Mouse (Mus musculus) hindbrain, embryonic 10.5 days (tissue): Measurements from ENCODE around the gene Chrdl1. TPM values are rescaled to one million over a fixed set of nuclear protein-coding genes. Genes with fewer than 3 reads are reported as not detected.

Source experiments
- DNase-seq: peaks from one replicate; pipeline ENCODE4 v3.0.0-alpha.2; 2017; ENCODE audit warnings: low spot score
- H3K27ac ChIP-seq: fragments of 300-500 bp; sonication (generic); 2 replicates; pipeline ENCODE4 v1.5.1; 2016; ENCODE audit warnings: mild to moderate bottlenecking, moderate library complexity
- H3K27me3 ChIP-seq: fragments of 300-500 bp; sonication (generic); 2 replicates; pipeline ENCODE4 v1.6.1; 2016; ENCODE audit warnings: mild to moderate bottlenecking; ENCODE audit not compliant: poor library complexity, insufficient read depth, severe bottlenecking
- H3K36me3 ChIP-seq: fragments of 300-500 bp; sonication (generic); 2 replicates; pipeline ENCODE4 v1.6.1; 2016; ENCODE audit warnings: mild to moderate bottlenecking, moderate library complexity
- H3K4me1 ChIP-seq: fragments of 300-500 bp; sonication (generic); replicated peaks from 2 replicates; pipeline ENCODE4 v1.6.1; 2016; ENCODE audit warnings: mild to moderate bottlenecking
- H3K4me3 ChIP-seq: fragments of 300-500 bp; sonication (generic); 2 replicates; pipeline ENCODE4 v1.5.1; 2016; ENCODE audit warnings: mild to moderate bottlenecking, moderate library complexity
- H3K9me3 ChIP-seq: fragments of 300-500 bp; sonication (generic); 2 replicates; pipeline ENCODE4 v1.6.1; 2016; ENCODE audit warnings: mild to moderate bottlenecking, moderate library complexity
- WGBS: fragments of 180-500 bp; shearing (Covaris S2); methylation state at CpG from one replicate; pipeline ENCODE4 v1.1.7; 2016; 5-methylcytosine and 5-hydroxymethylcytosine counted together
- polyA plus RNA-seq: library from polyadenylated mRNA; unstranded; fragments of >200 nt; fragmentation: Nextera tagmentation; extraction: Ambion mirVana; gene quantifications from 2 replicates; pipeline ENCODE4 v1.2.1, GENCODE M21; 2016

Chrdl1 gene
- polyA plus RNA-seq = 4.6 and 5.2 TPM in 2 replicates

GRCm38 (mm10) chrX:143393791-143394369 is at the start of gene Chrdl1:
Chrdl1 (minus strand) TSS chrX:143394262.
- peak within 1 kb of the TSS; percentile 55 for H3K4me3 ChIP-seq
- H3K36me3 ChIP-seq = no peaks in the 10 kb centered on the region
- DNase-seq = peak; percentile 17
- H3K27ac ChIP-seq = peak within 1 kb of the TSS; percentile 59
- peaks cover 68% of the 10 kb centered on the region for H3K27me3 ChIP-seq
- peaks cover 3% of the 10 kb centered on the region; the same call in 1 of the 2 replicates for H3K4me1 ChIP-seq
- WGBS = 25% methylated on average over 35 of the region's 37 CpGs
- H3K9me3 ChIP-seq = no peaks in the 10 kb centered on the region

DNA sequence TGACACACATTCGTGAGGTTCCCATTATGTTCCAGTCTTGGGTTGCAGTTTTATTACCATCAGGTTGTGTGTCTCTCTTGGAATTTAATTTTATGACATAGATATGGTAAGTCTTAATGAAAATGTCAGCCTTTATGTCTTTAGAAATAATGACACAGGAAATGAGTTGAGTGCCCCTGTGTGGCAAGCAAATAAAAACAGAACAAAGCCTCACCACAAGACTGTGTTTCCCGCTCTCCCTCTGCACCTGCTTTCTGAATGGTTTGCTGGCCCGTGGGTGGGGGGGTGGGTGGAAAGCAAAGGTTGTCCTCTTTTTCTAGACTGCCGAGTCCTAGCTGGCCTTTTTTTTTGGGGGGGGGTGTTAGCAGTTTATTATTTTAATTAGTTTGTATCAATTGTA is 48.6 kb upstream of the Chrdl1 start:
- no peak overlapping the region for H3K27ac ChIP-seq
- no peaks in the 10 kb centered on the region for H3K9me3 ChIP-seq
- no peaks in the 10 kb centered on the region for H3K4me1 ChIP-seq
- no peak for DNase-seq
- H3K27me3 ChIP-seq = peaks cover 24% of the 10 kb centered on the region
- WGBS = 54% methylated on average over 4 of the region's 4 CpGs
- no peaks in the 10 kb centered on the region for H3K36me3 ChIP-seq
- H3K4me3 ChIP-seq = no peak overlapping the region

- Histone ChIP-seq H3K4me1 (no peaks in the 10 kb centered on the region), H3K4me3 (no peak overlapping the region), H3K27me3 (peaks cover 33% of the 10 kb centered on the region), H3K36me3 (no peaks in the 10 kb centered on the region), H3K9me3 (no peaks in the 10 kb centered on the region), H3K27ac (no peak overlapping the region)
- WGBS = 68% methylated on average over 2 of the region's 2 CpGs
- no peak for DNase-seq
Measured at GRCm38 (mm10) chrX:143404601-143405000, 10.5 kb upstream of the Chrdl1 start.

DNA sequence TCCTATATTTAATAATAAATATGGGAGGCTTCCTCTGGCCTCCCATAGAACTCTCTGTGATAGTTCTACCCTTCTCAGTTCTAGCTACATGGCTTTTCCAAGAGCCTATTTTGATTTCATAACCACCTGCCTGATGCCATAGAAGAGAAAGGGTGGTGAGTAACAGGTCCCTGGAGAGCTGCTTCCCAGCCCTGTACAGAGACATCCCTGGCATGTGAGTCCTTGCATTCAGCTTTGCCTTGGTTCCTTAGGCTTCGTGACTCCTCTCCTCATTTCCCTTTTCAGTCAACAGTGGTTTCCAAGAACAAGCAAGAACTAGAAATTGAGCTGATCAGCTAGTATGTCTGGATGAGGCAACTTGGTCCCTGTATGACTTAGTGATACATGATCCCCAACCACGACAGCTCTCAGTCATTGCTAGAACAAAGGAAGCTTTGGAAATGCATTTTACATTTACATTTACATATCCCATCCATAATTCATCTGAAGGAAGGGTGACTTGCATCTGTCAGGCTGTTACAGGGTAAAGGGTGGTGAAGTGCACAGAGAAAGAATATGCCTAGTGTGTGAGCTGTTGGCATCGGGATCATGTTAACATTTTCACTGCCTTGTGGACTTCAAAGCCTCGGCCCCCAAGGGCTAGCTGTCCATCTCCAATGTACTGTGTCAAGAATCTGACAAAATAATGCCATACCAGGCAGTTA is 27.7 kb downstream of the Chrdl1 start:
- no peak for DNase-seq
- no peaks in the 10 kb centered on the region for H3K4me1 ChIP-seq
- H3K27ac ChIP-seq = no peak overlapping the region
- 63% methylated on average over 4 of the region's 4 CpGs for WGBS
- no peaks in the 10 kb centered on the region for H3K36me3 ChIP-seq
- no peak overlapping the region for H3K4me3 ChIP-seq
- peaks cover 4% of the 10 kb centered on the region; the same call in 1 of the 2 replicates for H3K27me3 ChIP-seq
- H3K9me3 ChIP-seq = no peaks in the 10 kb centered on the region

DNA sequence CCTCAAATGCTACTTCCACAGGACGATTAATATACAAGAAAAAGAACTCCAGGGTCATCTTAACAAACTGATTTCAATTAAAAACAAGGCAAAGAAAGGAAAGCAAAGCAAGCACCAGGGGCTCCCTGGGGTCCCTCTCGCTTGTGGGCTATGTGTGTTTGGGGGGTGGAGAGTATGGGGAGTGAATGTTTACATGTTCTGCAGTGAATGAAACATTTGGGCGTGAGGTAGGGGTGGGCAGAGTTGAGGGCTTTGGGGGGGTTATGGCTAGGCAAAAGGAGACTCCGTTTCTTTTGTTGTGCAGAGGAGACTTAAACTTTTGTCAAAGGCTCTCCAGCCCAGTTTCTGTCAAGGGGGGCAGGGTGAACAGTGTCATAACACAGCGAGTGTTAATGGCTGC is 46.8 kb downstream of the Chrdl1 start:
- whole genome bisulfite sequencing = 30% methylated on average over 5 of the region's 5 CpGs
- Histone ChIP-seq H3K4me1 (peaks cover 5% of the 10 kb centered on the region), H3K27ac (0 out of 2 replicates have a peak overlapping the region, but pooled peaks have one; percentile 12), H3K36me3 (no peaks in the 10 kb centered on the region), H3K9me3 (no peaks in the 10 kb centered on the region), H3K4me3 (no peak overlapping the region), H3K27me3 (peaks cover 66% of the 10 kb centered on the region)
- DNase-seq = no peak

DNA sequence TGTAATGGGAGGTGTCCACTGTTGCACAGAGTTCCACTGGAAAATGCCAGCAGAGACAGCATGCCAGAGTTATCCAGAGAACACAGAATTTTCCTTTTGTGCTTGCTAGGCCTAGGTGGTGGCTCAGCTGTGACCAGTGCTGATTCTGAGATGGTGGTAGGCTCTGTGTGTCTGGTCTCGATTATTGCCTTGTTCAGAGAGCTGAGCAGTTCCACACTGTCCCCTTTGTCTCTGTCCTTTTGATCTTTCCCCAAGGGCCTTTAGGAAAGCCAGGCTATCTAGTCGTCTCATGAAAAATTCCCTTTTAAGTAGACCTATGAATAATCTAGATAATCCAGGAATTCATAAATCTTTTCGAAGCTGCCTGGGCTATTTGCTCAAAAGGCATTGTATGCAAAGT is 47.3 kb downstream of the Chrdl1 start:
- peaks cover 62% of the 10 kb centered on the region for H3K27me3 ChIP-seq
- no peak for DNase-seq
- no peak overlapping the region for H3K27ac ChIP-seq
- WGBS = 45% methylated on average over 3 of the region's 3 CpGs
- no peak overlapping the region for H3K4me3 ChIP-seq
- peaks cover 5% of the 10 kb centered on the region for H3K4me1 ChIP-seq
- H3K36me3 ChIP-seq = no peaks in the 10 kb centered on the region
- H3K9me3 ChIP-seq = no peaks in the 10 kb centered on the region

DNA sequence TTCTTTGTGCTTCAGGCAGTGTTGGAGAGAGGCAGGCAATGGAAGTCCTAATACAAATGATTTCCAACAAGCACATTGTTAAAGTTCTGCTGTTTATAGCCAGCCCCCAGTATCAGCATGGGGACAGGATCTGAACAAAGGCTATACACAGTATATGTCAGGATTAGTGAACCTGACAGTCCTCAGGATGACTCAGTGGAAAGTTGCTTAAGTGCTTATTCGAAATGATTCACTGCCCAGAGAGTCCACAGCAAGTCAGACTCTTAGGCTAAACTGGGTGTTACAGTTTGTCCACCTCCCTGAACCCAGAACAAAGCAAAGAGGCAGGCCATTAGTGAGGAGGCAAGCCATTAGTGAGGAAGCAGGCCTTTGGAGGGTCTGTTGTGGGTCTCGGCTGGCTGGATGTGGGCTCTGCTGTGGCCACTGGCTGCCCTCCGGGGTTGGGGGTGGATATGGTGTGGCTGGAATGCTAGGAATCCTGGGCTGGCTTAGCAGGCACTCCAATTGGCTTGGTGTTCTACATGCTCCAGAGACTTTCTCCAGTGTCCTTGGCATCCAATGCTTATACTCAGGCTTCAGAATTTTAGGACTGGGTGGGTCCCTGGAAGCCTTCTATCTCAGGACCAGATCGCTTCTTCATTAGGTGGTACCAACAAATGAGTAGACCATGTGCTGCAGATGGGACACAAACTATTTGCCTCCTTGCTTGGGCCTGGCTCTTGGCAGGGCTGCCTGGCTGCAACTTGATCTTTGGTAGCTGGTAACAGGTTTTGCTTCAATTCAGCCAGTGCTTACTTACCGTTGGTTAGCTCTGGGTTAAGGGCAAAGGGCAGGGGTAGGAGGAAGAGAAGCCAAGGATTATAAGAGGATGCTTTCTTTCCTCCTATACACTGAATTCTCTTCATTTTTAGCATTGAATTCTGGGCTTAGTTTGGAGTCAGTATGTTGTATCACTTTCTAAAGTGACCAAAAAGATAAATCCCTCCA is 49.3 kb downstream of the Chrdl1 start:
- no peak overlapping the region for H3K27ac ChIP-seq
- no peaks in the 10 kb centered on the region for H3K9me3 ChIP-seq
- peaks cover 5% of the 10 kb centered on the region for H3K4me1 ChIP-seq
- peak; percentile 10 for DNase-seq
- H3K36me3 ChIP-seq = no peaks in the 10 kb centered on the region
- H3K4me3 ChIP-seq = no peak overlapping the region
- 54% methylated on average over 5 of the region's 5 CpGs for WGBS
- H3K27me3 ChIP-seq = peaks cover 57% of the 10 kb centered on the region

DNA sequence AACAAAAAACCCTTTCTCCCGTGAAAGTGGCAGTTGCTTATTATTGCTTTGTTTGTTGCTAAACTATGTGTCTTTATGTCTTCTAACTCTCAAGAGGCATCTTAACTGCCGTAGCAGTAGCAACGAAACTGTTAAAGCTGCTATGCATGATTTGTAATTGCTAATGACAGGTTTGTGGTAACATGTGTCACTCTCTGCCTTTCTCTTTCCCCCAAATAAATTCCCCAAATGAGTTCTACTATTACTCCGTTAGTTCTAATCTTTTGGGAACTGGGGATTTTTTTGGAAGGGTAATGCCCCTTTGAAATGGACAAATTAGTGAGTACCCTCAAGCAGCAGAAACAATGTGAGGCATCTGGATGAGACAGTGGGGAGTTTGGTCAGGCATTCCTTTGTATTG is 55.9 kb downstream of the Chrdl1 start:
- DNase-seq = no peak

DNA sequence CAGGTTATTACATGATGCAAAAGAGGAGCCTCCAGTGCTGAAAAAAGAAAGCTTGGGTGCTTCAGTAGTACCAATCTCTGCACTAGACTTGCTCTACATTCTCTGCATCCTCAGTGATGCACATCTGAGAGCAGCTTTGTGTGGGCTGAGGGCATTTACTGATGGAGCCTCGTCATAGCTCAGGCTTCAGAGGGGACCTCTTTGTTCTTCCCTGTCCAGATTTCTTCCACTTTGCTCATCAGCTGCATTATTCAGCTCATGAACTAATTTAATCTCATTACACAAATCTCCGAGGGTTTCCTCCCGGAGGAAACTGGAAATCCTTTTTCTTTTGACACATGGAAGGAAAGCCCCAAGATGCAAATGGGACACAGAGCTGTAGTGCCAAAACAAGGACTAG is 56.5 kb downstream of the Chrdl1 start:
- no peak overlapping the region for H3K27ac ChIP-seq
- H3K36me3 ChIP-seq = no peaks in the 10 kb centered on the region
- H3K4me3 ChIP-seq = no peak overlapping the region
- no peak for DNase-seq
- H3K4me1 ChIP-seq = no peaks in the 10 kb centered on the region
- H3K9me3 ChIP-seq = no peaks in the 10 kb centered on the region
- peaks cover 56% of the 10 kb centered on the region for H3K27me3 ChIP-seq
- 51% methylated on average over 3 of the region's 3 CpGs for WGBS

More for the DNA sequence above, 55.9 kb downstream of the Chrdl1 start:
- H3K27ac ChIP-seq = no peak overlapping the region
- H3K9me3 ChIP-seq = no peaks in the 10 kb centered on the region
- WGBS = 35% methylated on average over 4 of the region's 4 CpGs
- H3K27me3 ChIP-seq = peaks cover 61% of the 10 kb centered on the region
- H3K4me3 ChIP-seq = no peak overlapping the region
- H3K36me3 ChIP-seq = no peaks in the 10 kb centered on the region
- H3K4me1 ChIP-seq = no peaks in the 10 kb centered on the region

- 86% methylated on average over 4 of the region's 4 CpGs for WGBS
- no peak overlapping the region for H3K4me3 ChIP-seq
- no peaks in the 10 kb centered on the region for H3K4me1 ChIP-seq
- no peak for DNase-seq
- H3K27me3 ChIP-seq = peaks cover 58% of the 10 kb centered on the region
- H3K9me3 ChIP-seq = no peaks in the 10 kb centered on the region
- H3K27ac ChIP-seq = no peak overlapping the region
- H3K36me3 ChIP-seq = no peaks in the 10 kb centered on the region
Measured at GRCm38 (mm10) chrX:143336661-143337060, 57.4 kb downstream of the Chrdl1 start.

GRCm38 (mm10) chrX:143335846-143336245 is 58.2 kb downstream of the Chrdl1 start:
- DNase-seq = no peak
- H3K4me1 ChIP-seq = no peaks in the 10 kb centered on the region
- H3K27me3 ChIP-seq = peaks cover 59% of the 10 kb centered on the region
- 57% methylated on average over 5 of the region's 5 CpGs for WGBS
- H3K4me3 ChIP-seq = no peak overlapping the region
- H3K27ac ChIP-seq = no peak overlapping the region
- no peaks in the 10 kb centered on the region for H3K9me3 ChIP-seq
- H3K36me3 ChIP-seq = no peaks in the 10 kb centered on the region

- peaks cover 12% of the 10 kb centered on the region for H3K27me3 ChIP-seq
- no peak for DNase-seq
- WGBS = 87% methylated on average over 3 of the region's 3 CpGs
- H3K36me3 ChIP-seq = no peaks in the 10 kb centered on the region
- no peak overlapping the region for H3K27ac ChIP-seq
- H3K9me3 ChIP-seq = no peaks in the 10 kb centered on the region
- no peak overlapping the region for H3K4me3 ChIP-seq
- no peaks in the 10 kb centered on the region for H3K4me1 ChIP-seq
Measured at GRCm38 (mm10) chrX:143313166-143313565, 80.9 kb downstream of the Chrdl1 start.
